Mouse (Mus musculus): ENCODE measurements around the gene Opalin.

- TF ChIP-seq CTCF (IDR thresholded peaks at IDR 0.05; ENCODE audit: borderline replicate concordance, extremely low read depth, insufficient read depth, insufficient read length) (no peak), POLR2A (IDR thresholded peaks at IDR 0.05; ENCODE audit: borderline replicate concordance, extremely low read depth, insufficient read depth, insufficient read length, poor library complexity, severe bottlenecking) (no peak)
Measured at GRCm38 (mm10) chr19:41083646-41084045, 6.7 kb upstream of the Opalin start.

Data from brain, embryonic 14.5 days (tissue).